17 mouse cellular contexts compared by ENCODE assay signal in genomic region chr1:176985691-176986090, GRCm38 (mm10).
DNase-seq lines count a peak whose midpoint lies in the region; ATAC-seq lines count a peak whose summit lies in the region.
"Had no signal": no experiment of that assay in that cellular context is flagged by ENCODE, and none has a peak within 500 bp of the region (broad histone marks: within the 10 kb centered on the region; RNA-seq: fewer than 3 reads in every experiment).

No protein-coding gene starts in this region.

- intact Hi-C loops in left cerebral cortex, postnatal 14 days (cut with DNase I) = loop anchor here (5.0 to 10.0 kb wide), 2 partner anchors 38 to 101 kb away; no protein-coding TSS in a partner anchor

- ATAC-seq in midbrain, embryonic 11.5 days (ENCODE audit: low FRiP score) = no peak
- no peak for ATAC-seq in embryonic facial prominence, embryonic 14.5 days (ENCODE audit: low read depth)
- no peak for ATAC-seq in activated CD4-positive, CD25-positive, alpha-beta regulatory T cell, adult 4 months
- no peak for ATAC-seq in heart, embryonic 11.5 days (replicated peaks; ENCODE audit: insufficient number of reproducible peaks, low FRiP score, low TSS enrichment)

- peaks cover 63% of the 10 kb centered on the region for H3K4me1 ChIP-seq in midbrain, embryonic 10.5 days
- peaks cover 14% of the 10 kb centered on the region for H3K4me1 ChIP-seq in midbrain, embryonic 11.5 days (ENCODE audit: control insufficient read depth, insufficient read depth, low read length)
- peaks cover 17% of the 10 kb centered on the region for H3K4me1 ChIP-seq in embryonic facial prominence, embryonic 14.5 days (ENCODE audit: control insufficient read depth, insufficient read depth, low read length)
- peaks cover 25% of the 10 kb centered on the region for H3K4me1 ChIP-seq in heart, embryonic 11.5 days (ENCODE audit: control insufficient read depth, insufficient read depth, low read length)
- H3K4me1 ChIP-seq: liver, embryonic 13.5 days had no signal

- H3K9me3 ChIP-seq in midbrain, embryonic 10.5 days (replicated peaks) = no peaks in the 10 kb centered on the region
- no peaks in the 10 kb centered on the region for H3K9me3 ChIP-seq in midbrain, embryonic 11.5 days (ENCODE audit: control insufficient read depth, low read length)
- no peaks in the 10 kb centered on the region for H3K9me3 ChIP-seq in embryonic facial prominence, embryonic 14.5 days (ENCODE audit: control insufficient read depth, low read length)
- H3K9me3 ChIP-seq in heart, embryonic 11.5 days (replicated peaks; ENCODE audit: control insufficient read depth, low read length) = no peaks in the 10 kb centered on the region
- H3K9me3 ChIP-seq: hindbrain, embryonic 13.5 days; liver, embryonic 13.5 days; megakaryocyte, embryonic 14.5 days; neural tube, embryonic 12.5 days had no signal

- no peaks in the 10 kb centered on the region for H3K36me3 ChIP-seq in midbrain, embryonic 10.5 days
- H3K36me3 ChIP-seq in midbrain, embryonic 11.5 days (ENCODE audit: control insufficient read depth, insufficient read depth, low read length) = no peaks in the 10 kb centered on the region; the same call in 1 of the 2 replicates
- H3K36me3 ChIP-seq in embryonic facial prominence, embryonic 14.5 days (ENCODE audit: control insufficient read depth, insufficient read depth, low read length) = no peaks in the 10 kb centered on the region
- no peaks in the 10 kb centered on the region for H3K36me3 ChIP-seq in heart, embryonic 11.5 days (ENCODE audit: control insufficient read depth, insufficient read depth, low read length)
- H3K36me3 ChIP-seq: hindbrain, embryonic 13.5 days; liver, embryonic 13.5 days; neural tube, embryonic 12.5 days had no signal

- no peak overlapping the region for H3K4me3 ChIP-seq in midbrain, embryonic 10.5 days
- H3K4me3 ChIP-seq in midbrain, embryonic 11.5 days (ENCODE audit: low read depth, low read length) = no peak overlapping the region
- H3K4me3 ChIP-seq in embryonic facial prominence, embryonic 14.5 days (ENCODE audit: low read depth, low read length) = no peak overlapping the region
- no peak overlapping the region for H3K4me3 ChIP-seq in heart, embryonic 11.5 days (ENCODE audit: low read depth, low read length)
- H3K4me3 ChIP-seq: hindbrain, embryonic 13.5 days; liver, embryonic 13.5 days; megakaryocyte, embryonic 14.5 days; neural tube, embryonic 12.5 days had no signal

- H3K4me2 ChIP-seq in midbrain, embryonic 11.5 days = no peak overlapping the region
- H3K4me2 ChIP-seq in embryonic facial prominence, embryonic 14.5 days (ENCODE audit: low read depth, low read length) = no peak overlapping the region
- no peak overlapping the region for H3K4me2 ChIP-seq in heart, embryonic 11.5 days
- H3K4me2 ChIP-seq: hindbrain, embryonic 13.5 days; liver, embryonic 13.5 days; neural tube, embryonic 12.5 days had no signal

- no peaks in the 10 kb centered on the region for H3K27me3 ChIP-seq in midbrain, embryonic 10.5 days (ENCODE audit: low read depth, poor library complexity, severe bottlenecking)
- no peaks in the 10 kb centered on the region for H3K27me3 ChIP-seq in midbrain, embryonic 11.5 days (ENCODE audit: control insufficient read depth, insufficient read depth, low read length)
- no peaks in the 10 kb centered on the region for H3K27me3 ChIP-seq in embryonic facial prominence, embryonic 14.5 days (replicated peaks; ENCODE audit: control insufficient read depth, insufficient read depth, low read length)
- H3K27me3 ChIP-seq in heart, embryonic 11.5 days (ENCODE audit: control insufficient read depth, insufficient read depth, low read length) = no peaks in the 10 kb centered on the region
- H3K27me3 ChIP-seq: hindbrain, embryonic 13.5 days; liver, embryonic 13.5 days; megakaryocyte, embryonic 14.5 days; neural tube, embryonic 12.5 days had no signal

- WGBS in midbrain, embryonic 10.5 days = 76% methylated on average over 6 of the region's 6 CpGs
- 76% methylated on average over 6 of the region's 6 CpGs for WGBS in midbrain, embryonic 11.5 days
- WGBS in embryonic facial prominence, embryonic 14.5 days = 19% methylated on average over 6 of the region's 6 CpGs
- WGBS in heart, embryonic 11.5 days (ENCODE audit: insufficient replicate concordance) = 75% methylated on average over 6 of the region's 6 CpGs

- DNase-seq in frontal cortex, postnatal 36 days (ENCODE audit: low spot score in 2 of 2) = peak; percentile 39 to 81
- DNase-seq in frontal cortex, postnatal 10 days (ENCODE audit: low spot score in 2 of 2) = no peak
- no peak for DNase-seq in midbrain, embryonic 10.5 days (ENCODE audit: low spot score)
- no peak for DNase-seq in midbrain, embryonic 11.5 days (ENCODE audit: low spot score, missing footprints)
- DNase-seq in embryonic facial prominence, embryonic 14.5 days (ENCODE audit: low spot score) = peak; percentile 75
- DNase-seq in left cerebral cortex, postnatal 14 days (ENCODE audit: low spot score in 2 of 2) = peak; percentile 57 to 78
- DNase-seq: cerebellum, adult 11 months; cerebellum, postnatal 36 days; heart, adult 18-20 months; kidney, adult 11 months; kidney, postnatal 25 days; liver, embryonic 13.5 days had no signal

- H3K9ac ChIP-seq in midbrain, embryonic 11.5 days (ENCODE audit: low read length) = no peak overlapping the region
- H3K9ac ChIP-seq in embryonic facial prominence, embryonic 14.5 days (ENCODE audit: low read depth, low read length) = no peak overlapping the region
- no peak overlapping the region for H3K9ac ChIP-seq in heart, embryonic 11.5 days (ENCODE audit: low read depth, low read length)
- H3K9ac ChIP-seq: hindbrain, embryonic 13.5 days; liver, embryonic 13.5 days; neural tube, embryonic 12.5 days had no signal

- H3K27ac ChIP-seq in midbrain, embryonic 10.5 days (replicated peaks) = peak overlapping the region; percentile 57; the same call in 1 of the 2 replicates
- H3K27ac ChIP-seq in midbrain, embryonic 11.5 days (ENCODE audit: low read depth, low read length) = no peak overlapping the region
- H3K27ac ChIP-seq in embryonic facial prominence, embryonic 14.5 days (replicated peaks; ENCODE audit: low read depth, low read length) = no peak overlapping the region
- no peak overlapping the region for H3K27ac ChIP-seq in heart, embryonic 11.5 days (ENCODE audit: low read depth, low read length)
- H3K27ac ChIP-seq: liver, embryonic 13.5 days; neural tube, embryonic 12.5 days had no signal

Comparison
In these comparisons a context has a peak if more than half of its experiments do, and no peak if none do; other contexts are left out.
1. DNase-seq: peak in frontal cortex, postnatal 36 days (2 of 2), embryonic facial prominence, embryonic 14.5 days (single experiment) and left cerebral cortex, postnatal 14 days (2 of 2); none in frontal cortex, postnatal 10 days (0 of 2), midbrain, embryonic 10.5 days (single experiment) and midbrain, embryonic 11.5 days (single experiment).